Mouse (Mus musculus) heart, adult 10 weeks (tissue): Measurements from ENCODE around the gene Spef1. TPM values are rescaled to one million over a fixed set of nuclear protein-coding genes. Genes with fewer than 3 reads are reported as not detected.

Source experiments
- polyA plus RNA-seq: library from polyadenylated mRNA; stranded (reverse); fragments of 350-450 nt; fragmentation: Illumina TruSeq; extraction: RNeasy Lipid Tissue Mini Kit (QIAGEN cat#74804); gene quantifications from one replicate; pipeline ENCODE4 v1.2.3, GENCODE M21; 2014; ENCODE audit warnings: low read depth, low replicate concordance

Gene Spef1
- polyA plus RNA-seq: 5.3 TPM

DNA sequence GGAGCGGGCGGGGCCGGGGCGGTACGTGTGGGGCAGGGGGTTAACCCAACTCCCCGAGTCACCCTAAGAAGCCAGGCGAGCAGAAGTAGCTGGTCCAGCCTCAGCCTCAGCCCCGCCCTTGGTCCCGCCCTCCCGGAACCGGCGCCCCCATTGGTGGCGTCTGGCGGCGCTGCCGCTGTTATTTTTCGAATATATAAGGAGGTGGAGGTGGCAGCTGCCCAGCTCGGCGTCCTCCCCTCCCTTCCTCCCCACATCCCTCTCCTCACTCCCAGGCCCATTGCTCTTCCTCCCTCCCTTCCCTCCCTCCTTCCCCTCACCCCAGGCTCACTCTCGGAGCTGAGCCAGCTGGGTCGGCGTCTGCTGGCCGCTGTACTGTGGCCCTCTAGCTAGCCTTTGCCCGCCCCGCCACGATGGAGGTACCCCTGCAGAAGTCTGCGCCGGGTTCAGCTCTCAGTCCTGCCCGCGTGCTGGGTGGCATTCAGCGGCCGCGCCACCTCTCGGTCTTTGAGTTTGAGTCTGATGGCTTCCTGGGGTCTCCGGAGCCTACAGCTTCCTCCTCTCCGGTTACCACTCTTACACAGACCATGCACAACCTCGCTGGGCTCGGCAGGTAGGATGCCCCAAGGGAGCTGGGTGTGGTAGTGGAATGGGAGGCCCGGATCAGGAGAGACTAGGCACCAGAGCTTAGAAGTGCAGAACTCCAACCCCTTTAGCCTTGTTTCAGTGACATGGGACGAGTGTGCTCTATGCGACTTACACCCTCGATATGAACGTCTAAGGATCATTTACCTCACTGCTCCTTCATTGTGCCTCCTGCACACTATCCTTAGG, at the start of gene Spef1, which contains the start of gene Cdc25b:
Gene Spef1 (minus strand): TSS at position 512 of the 831 bp plus-strand sequence.
Gene Cdc25b (plus strand): TSS at position 179 of the 831 bp plus-strand sequence.

DNA sequence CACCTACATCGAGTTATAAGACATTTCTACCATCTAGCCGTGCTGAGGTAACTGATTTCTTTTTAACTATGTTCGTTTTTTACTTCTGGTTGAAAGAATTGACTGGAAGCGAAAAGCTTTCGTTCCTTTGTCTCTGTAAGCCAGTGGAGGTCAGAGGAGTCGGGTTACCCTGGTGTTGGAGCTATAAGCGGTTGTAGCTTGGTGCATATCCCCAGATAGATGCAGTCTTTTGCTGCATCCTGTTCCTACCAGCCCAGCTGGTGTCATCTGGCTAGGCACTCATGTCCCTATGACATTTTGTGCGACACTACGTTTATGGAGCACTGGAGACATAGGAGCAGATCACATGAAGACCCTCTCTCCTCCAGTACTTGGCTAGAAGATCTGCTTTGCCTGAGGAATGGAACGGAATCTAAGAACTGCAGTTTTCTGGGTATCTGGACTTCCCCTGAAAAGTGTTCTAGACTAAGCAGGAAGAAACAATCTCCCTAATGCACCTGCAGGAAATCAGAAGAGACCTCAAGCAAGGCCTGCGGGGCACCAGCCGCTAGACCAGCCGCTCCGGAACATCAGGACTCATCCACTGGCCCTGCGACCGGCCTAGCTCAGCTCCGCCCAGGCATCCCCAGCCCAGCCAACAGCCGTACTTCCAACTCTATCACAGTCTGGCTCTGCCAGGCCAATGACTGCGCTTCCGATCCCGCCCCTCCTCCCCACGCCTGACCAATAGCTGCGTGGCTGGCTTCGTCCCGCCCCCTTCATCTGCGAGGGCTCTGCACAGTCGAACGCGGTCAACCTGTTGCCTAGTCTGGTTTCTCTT, 46.4 kb upstream of the Spef1 start, which contains the start of gene Mavs:
Gene Mavs (plus strand): TSS at position 757 of the 820 bp plus-strand sequence.

DNA sequence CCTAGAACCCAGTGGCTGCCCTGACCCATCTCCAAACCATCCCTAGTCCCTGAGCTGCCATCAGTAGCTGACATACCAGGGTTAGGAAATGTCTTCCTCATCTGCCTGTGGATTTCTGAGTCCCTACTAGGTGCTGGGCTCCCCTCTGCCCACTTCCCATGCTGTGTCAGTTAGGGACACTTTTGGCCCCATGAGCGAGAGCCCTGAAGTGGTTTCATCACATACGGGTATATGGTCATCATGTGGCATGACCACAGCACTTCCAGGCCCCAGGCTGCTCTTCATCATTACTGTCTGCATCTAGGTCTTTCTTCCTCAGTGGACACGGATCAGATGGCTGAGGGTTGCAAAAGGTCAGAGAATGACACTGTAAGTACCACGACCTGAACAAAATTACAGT, 19.7 kb upstream of the Spef1 start, which contains the start of gene Ap5s1:
Gene Ap5s1 (plus strand): TSS at position 301 of the 400 bp plus-strand sequence.

DNA sequence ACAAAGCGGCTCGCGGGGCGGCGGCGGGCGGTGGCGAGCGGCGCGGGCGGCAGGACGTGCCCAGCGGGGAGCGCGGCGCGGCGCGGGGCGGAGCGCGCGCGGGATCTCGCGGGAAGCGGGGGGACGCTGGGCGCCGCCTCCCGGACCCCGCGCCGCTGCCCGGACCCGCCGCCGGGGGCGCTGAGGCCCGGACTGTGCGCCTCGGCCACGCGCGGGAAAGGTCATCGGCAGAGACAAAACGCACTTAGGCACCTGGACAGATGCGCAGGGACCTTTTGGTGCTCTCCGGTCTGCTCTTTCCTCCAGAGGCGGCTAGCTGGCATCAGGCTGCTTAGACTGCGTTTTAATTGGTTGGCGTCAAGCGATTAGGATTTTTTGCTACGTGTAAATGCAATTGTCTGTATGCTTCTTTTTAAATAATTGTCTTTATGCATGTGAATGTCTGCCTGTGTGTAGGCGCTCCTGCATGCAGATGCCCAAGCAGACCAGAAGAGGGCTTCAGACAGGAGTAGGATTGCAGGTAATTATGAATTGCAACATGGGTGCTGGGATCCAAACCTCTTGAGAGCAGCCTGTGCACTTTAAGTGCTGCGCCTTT, 7.0 kb downstream of the Spef1 start, which contains the start of gene Cenpb:
Gene Cenpb (minus strand): TSS at position 78 of the 598 bp plus-strand sequence.

DNA sequence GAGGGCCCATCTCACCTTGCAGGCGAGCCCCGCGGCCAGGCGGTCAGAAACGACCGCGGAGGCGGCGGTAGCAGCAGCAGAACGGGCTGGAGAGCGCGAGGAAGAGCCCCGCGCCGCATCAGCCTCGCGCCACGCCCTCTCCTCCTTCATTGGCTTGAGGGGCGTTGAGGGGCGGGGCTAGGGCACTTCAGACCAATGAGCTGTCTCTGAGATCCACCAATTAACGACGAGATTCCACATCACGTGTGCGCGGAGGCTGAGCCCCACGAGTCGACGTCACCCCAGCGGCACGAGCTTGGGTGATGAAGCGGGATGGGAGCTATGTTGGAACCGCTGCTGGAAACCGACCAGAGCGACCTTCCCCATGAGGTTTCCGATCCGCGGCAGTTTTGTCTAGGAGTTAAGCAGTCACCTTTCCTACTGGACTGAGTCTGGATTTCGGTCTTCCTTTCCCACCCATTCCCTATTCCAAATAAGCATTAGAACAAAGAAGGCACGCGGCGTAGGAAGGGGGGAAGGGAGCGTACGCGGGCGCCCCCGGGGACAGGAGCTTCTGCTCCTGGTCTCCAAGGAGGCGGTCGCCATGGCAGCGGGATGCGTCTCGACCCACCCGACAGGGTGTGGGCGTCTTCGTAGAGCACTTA, 27.0 kb downstream of the Spef1 start, which contains the start of gene 1700037H04Rik:
Gene 1700037H04Rik (minus strand): TSS at position 144 of the 644 bp plus-strand sequence.

DNA sequence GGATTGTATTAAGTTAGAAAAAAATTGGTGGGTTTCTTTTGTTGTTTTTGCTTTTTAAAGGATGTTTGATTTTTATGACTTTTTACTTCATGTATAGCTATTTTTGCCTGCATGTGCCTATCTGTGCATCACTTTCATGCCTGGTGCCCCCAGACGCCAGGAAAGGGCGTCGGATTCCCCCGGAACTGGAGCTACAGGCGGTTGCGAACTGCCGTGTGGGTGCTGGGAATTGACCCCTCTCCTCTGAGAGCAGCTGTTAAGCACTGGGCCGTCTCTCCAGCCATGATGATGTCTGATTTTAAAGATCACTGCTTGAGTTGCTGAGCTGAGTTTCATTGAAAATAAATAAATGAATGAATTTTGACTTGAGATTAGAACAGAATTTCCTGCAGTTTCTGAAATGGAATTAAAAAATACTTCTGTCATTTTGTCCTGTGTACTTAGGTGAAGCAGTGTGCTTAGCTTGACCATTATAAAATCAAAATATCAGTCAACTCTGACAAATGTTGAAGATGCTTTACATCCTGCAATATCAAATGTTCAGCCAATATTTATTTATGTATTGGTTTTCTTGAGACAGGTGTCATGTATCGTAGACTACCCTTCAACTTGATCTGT, 54.0 kb downstream of the Spef1 start, which contains the start of gene Gm11037:
Gene Gm11037 (plus strand): TSS at position 568 of the 618 bp plus-strand sequence.

DNA sequence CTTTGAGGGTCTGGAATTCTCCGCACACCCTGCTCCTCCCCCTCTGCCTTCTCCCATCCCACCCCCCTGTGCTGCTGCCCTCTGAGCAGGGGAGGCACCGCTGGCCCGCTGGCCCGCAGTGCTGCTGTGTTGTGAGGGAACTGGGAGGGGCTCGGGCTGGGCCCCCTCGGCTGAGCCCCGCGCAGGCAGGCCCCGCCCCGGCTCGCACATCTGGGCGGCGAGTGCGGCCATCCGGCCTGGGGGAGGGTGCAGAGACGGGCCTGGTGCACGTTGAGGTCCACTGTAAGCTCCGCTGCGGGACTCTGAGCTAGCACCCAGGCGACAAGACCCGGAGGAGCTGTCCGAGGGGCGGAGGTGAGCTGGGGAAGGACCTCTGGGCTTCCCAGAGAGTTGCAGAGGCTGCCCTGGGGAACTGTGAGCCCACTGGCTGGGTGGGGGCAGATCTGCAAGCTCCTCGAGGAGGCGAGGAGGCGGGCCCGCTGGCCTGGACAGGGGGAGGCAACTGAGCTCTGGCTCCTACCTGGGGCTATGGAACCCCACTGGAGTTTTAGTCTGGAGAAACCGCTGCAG, 59.8 kb downstream of the Spef1 start, which contains the start of gene Hspa12b:
Gene Hspa12b (plus strand): TSS at position 120 of the 570 bp plus-strand sequence.

Other genes starting within 250 kb of the Spef1 start
- 11.4 TPM for gene Gfra4, start 144.2 kb downstream of the Spef1 start, polyA plus RNA-seq
- gene Adam33, start 123.5 kb downstream of the Spef1 start, polyA plus RNA-seq: 3.7 TPM
- 1.8 TPM for gene Siglec1, start 100.5 kb downstream of the Spef1 start, polyA plus RNA-seq
- gene Hspa12b, start 60.0 kb downstream of the Spef1 start, polyA plus RNA-seq: 21.7 TPM
- gene Gm11037, start 53.8 kb downstream of the Spef1 start, polyA plus RNA-seq: not detected
- 10.3 TPM for gene 1700037H04Rik, start 27.2 kb downstream of the Spef1 start, polyA plus RNA-seq
- 83.1 TPM for gene Cenpb, start 7.2 kb downstream of the Spef1 start, polyA plus RNA-seq
- 3.6 TPM for gene Cdc25b, start 333 bp downstream of the Spef1 start, polyA plus RNA-seq
- gene Ap5s1, start 19.8 kb upstream of the Spef1 start, polyA plus RNA-seq: 41.9 TPM
- 56.9 TPM for gene Mavs, start 46.8 kb upstream of the Spef1 start, polyA plus RNA-seq
- gene Pank2, start 75.2 kb upstream of the Spef1 start, polyA plus RNA-seq: 21.8 TPM
- gene Rnf24, start 165.6 kb upstream of the Spef1 start, polyA plus RNA-seq: 2.8 TPM